In the genomic region with DNA sequence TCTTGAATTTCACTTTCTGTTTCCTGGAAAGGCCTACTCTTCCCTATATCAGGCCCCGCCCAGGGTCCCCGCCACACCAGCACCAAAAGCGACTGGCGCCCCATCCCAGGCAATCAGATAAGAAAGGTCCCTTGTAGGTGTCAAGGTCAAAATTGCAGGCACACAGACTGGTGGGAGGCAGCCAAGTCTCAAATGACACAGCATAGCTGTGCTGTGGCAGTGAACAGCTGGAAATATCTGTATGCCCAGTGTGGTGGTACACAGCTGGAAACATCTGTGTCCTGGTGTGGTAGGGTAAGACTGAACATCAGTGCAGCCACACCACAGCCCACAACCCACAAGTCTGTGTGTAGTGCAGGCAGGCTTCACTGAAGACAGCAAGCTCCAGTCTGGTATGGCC, we compare ENCODE assay signal across 17 mouse cellular contexts. TPM values are rescaled to one million over a fixed set of nuclear protein-coding genes. Genes with fewer than 3 reads are reported as not detected.
DNase-seq lines count a peak whose midpoint lies in the region; ATAC-seq and TF ChIP-seq lines count a peak whose summit lies in the region.
"Had no signal": no experiment of that assay in that cellular context is flagged by ENCODE, and none has a peak within 500 bp of the region (broad histone marks: within the 10 kb centered on the region; RNA-seq: fewer than 3 reads in every experiment).

No protein-coding gene starts in this region.

- H3K36me3 ChIP-seq in megakaryocyte, embryonic 14.5 days (replicated peaks; ENCODE audit: low read length): no peaks in the 10 kb centered on the region
- H3K36me3 ChIP-seq in intestine, embryonic 14.5 days (ENCODE audit: control insufficient read depth, insufficient read depth, low read length): no peaks in the 10 kb centered on the region
- H3K36me3 ChIP-seq: midbrain, embryonic 10.5 days; neural tube, embryonic 13.5 days had no signal

- TF ChIP-seq CTCF in cerebellum, adult 2 months (IDR thresholded peaks at IDR 0.05; ENCODE audit: borderline replicate concordance, insufficient read depth, low read depth, low read length): no peak

- H3K9ac ChIP-seq in intestine, embryonic 14.5 days (ENCODE audit: low read length): no peak overlapping the region
- H3K9ac ChIP-seq: neural tube, embryonic 13.5 days had no signal

- TF ChIP-seq POLR2A in cerebellum, adult 2 months (IDR thresholded peaks at IDR 0.05; ENCODE audit: borderline replicate concordance, insufficient read depth, low read length): no peak

- H3K4me2 ChIP-seq in intestine, embryonic 14.5 days (ENCODE audit: low read length): no peak overlapping the region
- H3K4me2 ChIP-seq: neural tube, embryonic 13.5 days had no signal

- H3K9me3 ChIP-seq in megakaryocyte, embryonic 14.5 days: no peaks in the 10 kb centered on the region
- no peaks in the 10 kb centered on the region for H3K9me3 ChIP-seq in intestine, embryonic 14.5 days (ENCODE audit: control insufficient read depth, low read length)
- H3K9me3 ChIP-seq: midbrain, embryonic 10.5 days; neural tube, embryonic 13.5 days had no signal

- WGBS in intestine, embryonic 14.5 days: 69% methylated on average over 4 of the region's 4 CpGs
- WGBS in cerebellum, adult 2 months: 100% methylated on average over 4 of the region's 4 CpGs

- no peak for DNase-seq in intestine, embryonic 14.5 days (ENCODE audit: low spot score)
- peak; percentile 45 to 81 for DNase-seq in lung, postnatal 4 days
- DNase-seq in cerebellum, adult 2 months: no peak
- DNase-seq in layer of hippocampus, adult 9-10 months (ENCODE audit: low spot score): no peak
- DNase-seq: cerebellum, adult 9-11 months; heart, postnatal 10 days; right cerebral cortex, postnatal 25 days had no signal

- peak overlapping the region; percentile 29 for H3K4me3 ChIP-seq in megakaryocyte, embryonic 14.5 days (replicated peaks)
- no peak overlapping the region for H3K4me3 ChIP-seq in intestine, embryonic 14.5 days (ENCODE audit: low read depth, low read length)
- no peak overlapping the region for H3K4me3 ChIP-seq in cerebellum, adult 2 months (replicated peaks; ENCODE audit: insufficient read depth, low read depth, low read length)
- H3K4me3 ChIP-seq: midbrain, embryonic 10.5 days; neural tube, embryonic 13.5 days had no signal

- no peak overlapping the region for H3K27ac ChIP-seq in intestine, embryonic 14.5 days (ENCODE audit: low read depth)
- no peak overlapping the region for H3K27ac ChIP-seq in cerebellum, adult 2 months (ENCODE audit: insufficient read depth, low read length)
- H3K27ac ChIP-seq: kidney, postnatal 0 days; midbrain, embryonic 10.5 days; neural tube, embryonic 13.5 days; stomach, postnatal 0 days had no signal

- H3K4me1 ChIP-seq in megakaryocyte, embryonic 14.5 days: peaks cover 36% of the 10 kb centered on the region
- H3K4me1 ChIP-seq in intestine, embryonic 14.5 days (replicated peaks; ENCODE audit: control insufficient read depth, insufficient read depth, low read length): no peaks in the 10 kb centered on the region
- H3K4me1 ChIP-seq in cerebellum, adult 2 months (ENCODE audit: control insufficient read depth, insufficient read depth, low read length): peaks cover 8% of the 10 kb centered on the region
- H3K4me1 ChIP-seq: midbrain, embryonic 10.5 days; neural tube, embryonic 13.5 days had no signal

- no peak for ATAC-seq in megakaryocyte, adult 5-6 weeks (ENCODE audit: poor library complexity, severe bottlenecking)
- peak; percentile 47 for ATAC-seq in activated CD4-positive, CD25-positive, alpha-beta regulatory T cell, adult 4 months
- ATAC-seq in intestine, embryonic 14.5 days (replicated peaks; ENCODE audit: low FRiP score, low TSS enrichment, low read depth): 0 out of 2 replicates have a peak, but pooled peaks have one; percentile 23
- ATAC-seq in erythroblast, adult 5-6 weeks (replicated peaks; ENCODE audit: low FRiP score, poor library complexity, severe bottlenecking): no peak

- H3K27me3 ChIP-seq in megakaryocyte, embryonic 14.5 days (replicated peaks): peaks cover 91% of the 10 kb centered on the region
- no peaks in the 10 kb centered on the region for H3K27me3 ChIP-seq in intestine, embryonic 14.5 days (replicated peaks; ENCODE audit: control insufficient read depth, insufficient read depth, low read length)
- H3K27me3 ChIP-seq in cerebellum, adult 2 months (ENCODE audit: control insufficient read depth, insufficient read depth, low read length): no peaks in the 10 kb centered on the region
- H3K27me3 ChIP-seq: neural tube, embryonic 13.5 days had no signal

RNA-seq across cellular contexts. Expression of a gene that starts 2.1 kb away (rescaled TPM):
- polyA plus RNA-seq in megakaryocyte, embryonic 14.5 days (2012; ENCODE audit: insufficient read depth, low replicate concordance): not detected in 2 replicates
- not detected in 2 replicates for total RNA-seq in megakaryocyte, adult 5-6 weeks (2015)
- total RNA-seq in megakaryocyte, adult 5-6 weeks (2017): not detected in 2 replicates
- not detected for polyA plus RNA-seq in activated CD4-positive, CD25-positive, alpha-beta regulatory T cell, adult 4 months (2017; shearing (Covaris generic))
- polyA plus RNA-seq in intestine, embryonic 14.5 days (2014; fragmentation: Nextera tagmentation; extraction: Ambion mirVana): not detected in 2 replicates
- polyA plus RNA-seq in cerebellum, adult 2 months (2012; rRNA removed): not detected in 2 replicates
- not detected in 2 replicates for total RNA-seq in erythroblast, adult 5-6 weeks (2015; ENCODE audit: low replicate concordance)
- total RNA-seq in erythroblast, adult 5-6 weeks (2017; ENCODE audit: low replicate concordance): not detected in 2 replicates
- total RNA-seq: gastrocnemius, adult 18-20 months; heart, postnatal 10 days; left cerebral cortex, postnatal 14 days had no signal
- polyA plus RNA-seq: kidney, postnatal 0 days; midbrain, embryonic 10.5 days; neural tube, embryonic 13.5 days; stomach, postnatal 0 days had no signal

RNA-seq across cellular contexts. Expression of a gene that starts 9.2 kb away (rescaled TPM):
- not detected in 2 replicates for polyA plus RNA-seq in megakaryocyte, embryonic 14.5 days (2012; ENCODE audit: insufficient read depth, low replicate concordance)
- not detected in 2 replicates for total RNA-seq in megakaryocyte, adult 5-6 weeks (2015)
- total RNA-seq in megakaryocyte, adult 5-6 weeks (2017): not detected in 2 replicates
- under 1 TPM in 1 of 2 experiments, not detected in 1; 0.77 TPM for polyA plus RNA-seq in activated CD4-positive, CD25-positive, alpha-beta regulatory T cell, adult 4 months (2017; shearing (Covaris generic))
- polyA plus RNA-seq in intestine, embryonic 14.5 days (2014; fragmentation: Nextera tagmentation; extraction: Ambion mirVana): not detected in 2 replicates
- polyA plus RNA-seq in cerebellum, adult 2 months (2012; rRNA removed): not detected in 2 replicates
- total RNA-seq in erythroblast, adult 5-6 weeks (2015; ENCODE audit: low replicate concordance): not detected in 2 replicates
- total RNA-seq in erythroblast, adult 5-6 weeks (2017; ENCODE audit: low replicate concordance): not detected in 2 replicates
- total RNA-seq: gastrocnemius, adult 18-20 months; heart, postnatal 10 days; left cerebral cortex, postnatal 14 days had no signal
- polyA plus RNA-seq: kidney, postnatal 0 days; midbrain, embryonic 10.5 days had no signal

RNA-seq across cellular contexts. Expression of a gene that starts 18.9 kb away (rescaled TPM):
- not detected in 2 replicates for polyA plus RNA-seq in megakaryocyte, embryonic 14.5 days (2012; ENCODE audit: insufficient read depth, low replicate concordance)
- not detected in 2 replicates for total RNA-seq in megakaryocyte, adult 5-6 weeks (2015)
- total RNA-seq in megakaryocyte, adult 5-6 weeks (2017): not detected in 2 replicates
- not detected for polyA plus RNA-seq in activated CD4-positive, CD25-positive, alpha-beta regulatory T cell, adult 4 months (2017; shearing (Covaris generic))
- polyA plus RNA-seq in intestine, embryonic 14.5 days (2014; fragmentation: Nextera tagmentation; extraction: Ambion mirVana): not detected in 2 replicates
- polyA plus RNA-seq in cerebellum, adult 2 months (2012; rRNA removed): not detected in 2 replicates
- not detected in 2 replicates for total RNA-seq in erythroblast, adult 5-6 weeks (2015; ENCODE audit: low replicate concordance)
- total RNA-seq in erythroblast, adult 5-6 weeks (2017; ENCODE audit: low replicate concordance): not detected in 2 replicates
- total RNA-seq: gastrocnemius, adult 18-20 months; heart, postnatal 10 days; left cerebral cortex, postnatal 14 days had no signal
- polyA plus RNA-seq: kidney, postnatal 0 days; midbrain, embryonic 10.5 days; neural tube, embryonic 13.5 days; stomach, postnatal 0 days had no signal

RNA-seq across cellular contexts. Expression of a gene that starts 20.0 kb away (rescaled TPM):
- polyA plus RNA-seq in megakaryocyte, embryonic 14.5 days (2012; ENCODE audit: insufficient read depth, low replicate concordance): 0.53 and 0.60 TPM in 2 replicates
- 3.6 and 4.8 TPM in 2 replicates for total RNA-seq in megakaryocyte, adult 5-6 weeks (2015)
- total RNA-seq in megakaryocyte, adult 5-6 weeks (2017): 2.9 TPM in 2 replicates
- polyA plus RNA-seq in activated CD4-positive, CD25-positive, alpha-beta regulatory T cell, adult 4 months (2017; shearing (Covaris generic)): 1 to 10 TPM; 1.3 to 1.9 TPM
- 3.7 and 3.9 TPM in 2 replicates for polyA plus RNA-seq in intestine, embryonic 14.5 days (2014; fragmentation: Nextera tagmentation; extraction: Ambion mirVana)
- polyA plus RNA-seq in cerebellum, adult 2 months (2012; rRNA removed): 0.52 and 0.74 TPM in 2 replicates
- total RNA-seq in erythroblast, adult 5-6 weeks (2015; ENCODE audit: low replicate concordance): 0.96 and 3.8 TPM in 2 replicates
- 1.3 and 2.1 TPM in 2 replicates for total RNA-seq in erythroblast, adult 5-6 weeks (2017; ENCODE audit: low replicate concordance)

RNA-seq across cellular contexts. Expression of a gene that starts 24.1 kb away (rescaled TPM):
- polyA plus RNA-seq in megakaryocyte, embryonic 14.5 days (2012; ENCODE audit: insufficient read depth, low replicate concordance): not detected in 2 replicates
- not detected in 2 replicates for total RNA-seq in megakaryocyte, adult 5-6 weeks (2015)
- not detected in 2 replicates for total RNA-seq in megakaryocyte, adult 5-6 weeks (2017)
- polyA plus RNA-seq in activated CD4-positive, CD25-positive, alpha-beta regulatory T cell, adult 4 months (2017; shearing (Covaris generic)): not detected
- polyA plus RNA-seq in intestine, embryonic 14.5 days (2014; fragmentation: Nextera tagmentation; extraction: Ambion mirVana): not detected in 2 replicates
- polyA plus RNA-seq in cerebellum, adult 2 months (2012; rRNA removed): not detected in 2 replicates
- not detected in 2 replicates for total RNA-seq in erythroblast, adult 5-6 weeks (2015; ENCODE audit: low replicate concordance)
- total RNA-seq in erythroblast, adult 5-6 weeks (2017; ENCODE audit: low replicate concordance): not detected in 2 replicates
- total RNA-seq: gastrocnemius, adult 18-20 months; heart, postnatal 10 days; left cerebral cortex, postnatal 14 days had no signal
- polyA plus RNA-seq: kidney, postnatal 0 days; midbrain, embryonic 10.5 days; neural tube, embryonic 13.5 days; stomach, postnatal 0 days had no signal

Comparison
In these comparisons a context has a peak if more than half of its experiments do, and no peak if none do; other contexts are left out.
1. ATAC-seq: peak in activated CD4-positive, CD25-positive, alpha-beta regulatory T cell, adult 4 months (single experiment) and intestine, embryonic 14.5 days (single experiment); none in megakaryocyte, adult 5-6 weeks (single experiment) and erythroblast, adult 5-6 weeks (single experiment).
2. DNase-seq: peak in lung, postnatal 4 days (2 of 2); none in intestine, embryonic 14.5 days (single experiment), cerebellum, adult 2 months (0 of 2) and layer of hippocampus, adult 9-10 months (single experiment).